Mouse (Mus musculus): ENCODE data around the gene Gm49322.
"Not testable (repeated sequence)": the region's sequence is repeated elsewhere in the genome, so short reads cannot be mapped to it uniquely, and the experiment has no call there.

Gm49322 gene

GRCm38 (mm10) chr10:80611024-80611423 is 5.2 kb downstream of the Gm49322 start:
- DNase-seq (ENCODE audit: low spot score in 2 of 2), result no peak

- no peak for DNase-seq (ENCODE audit: low spot score in 2 of 2)
These were observed 6.1 kb downstream of the Gm49322 start for GRCm38 (mm10) chr10:80611905-80612304.

- no peak for DNase-seq (ENCODE audit: low spot score in 2 of 2)
These were observed 8.0 kb downstream of the Gm49322 start for GRCm38 (mm10) chr10:80613821-80614220.

- no peak for DNase-seq (ENCODE audit: low spot score in 2 of 2)
These were observed 8.5 kb downstream of the Gm49322 start for GRCm38 (mm10) chr10:80614351-80614750.

GRCm38 (mm10) chr10:80618181-80618580 is 12.4 kb downstream of the Gm49322 start:
- DNase-seq (ENCODE audit: low spot score in 2 of 2), result no peak

GRCm38 (mm10) chr10:80619465-80620244 is 13.8 kb downstream of the Gm49322 start:
- DNase-seq (ENCODE audit: low spot score in 2 of 2), result no peak

GRCm38 (mm10) chr10:80620365-80620764 is 14.5 kb downstream of the Gm49322 start:
- DNase-seq (ENCODE audit: low spot score in 2 of 2), result no peak

GRCm38 (mm10) chr10:80620796-80621689 is 15.2 kb downstream of the Gm49322 start:
- DNase-seq (ENCODE audit: low spot score in 2 of 2), result no peak

GRCm38 (mm10) chr10:80621690-80621939 is 15.8 kb downstream of the Gm49322 start:
- DNase-seq (ENCODE audit: low spot score in 2 of 2), result no peak

- DNase-seq (ENCODE audit: low spot score in 2 of 2), result peak; percentile 99
These were observed 16.3 kb downstream of the Gm49322 start for GRCm38 (mm10) chr10:80621940-80622660.

- peak; percentile 62 to 64 for DNase-seq (ENCODE audit: low spot score in 2 of 2)
These were observed 17.0 kb downstream of the Gm49322 start, which contains the start of gene Csnk1g2 for GRCm38 (mm10) chr10:80622661-80623456. Gene Csnk1g2, plus strand, starts transcription at chr10:80622838.

GRCm38 (mm10) chr10:80623457-80624191 is 17.8 kb downstream of the Gm49322 start:
- no peak for DNase-seq (ENCODE audit: low spot score in 2 of 2)

- DNase-seq (ENCODE audit: low spot score in 2 of 2), result no peak
These were observed 19.9 kb downstream of the Gm49322 start for GRCm38 (mm10) chr10:80625764-80626163.

- DNase-seq (ENCODE audit: low spot score in 2 of 2), result no peak
These were observed 21.9 kb downstream of the Gm49322 start for GRCm38 (mm10) chr10:80627685-80628084.

GRCm38 (mm10) chr10:80628925-80629324 is 23.1 kb downstream of the Gm49322 start:
- no peak for DNase-seq (ENCODE audit: low spot score in 2 of 2)

GRCm38 (mm10) chr10:80635345-80635744 is 29.5 kb downstream of the Gm49322 start:
- DNase-seq (ENCODE audit: low spot score in 2 of 2), result no peak

- no peak for DNase-seq (ENCODE audit: low spot score in 2 of 2)
These were observed 41.1 kb downstream of the Gm49322 start for GRCm38 (mm10) chr10:80646936-80647335.

- DNase-seq (ENCODE audit: low spot score in 2 of 2), result not testable (repeated sequence)
These were observed 44.1 kb downstream of the Gm49322 start for GRCm38 (mm10) chr10:80649910-80650309.

GRCm38 (mm10) chr10:80650392-80650791 is 44.6 kb downstream of the Gm49322 start:
- no peak for DNase-seq (ENCODE audit: low spot score in 2 of 2)

GRCm38 (mm10) chr10:80653156-80653720 is 47.4 kb downstream of the Gm49322 start:
- DNase-seq (ENCODE audit: low spot score in 2 of 2), result no peak

Data from frontal cortex, postnatal 14 days (tissue).